Mouse (Mus musculus): ENCODE measurements around the gene Pfas. TPM values are rescaled to one million over a fixed set of nuclear protein-coding genes. Genes with fewer than 3 reads are reported as not detected.

Pfas gene
- total and polyA plus RNA-seq, 3 experiments = 63.5 to 149 (median 130) TPM

DNA sequence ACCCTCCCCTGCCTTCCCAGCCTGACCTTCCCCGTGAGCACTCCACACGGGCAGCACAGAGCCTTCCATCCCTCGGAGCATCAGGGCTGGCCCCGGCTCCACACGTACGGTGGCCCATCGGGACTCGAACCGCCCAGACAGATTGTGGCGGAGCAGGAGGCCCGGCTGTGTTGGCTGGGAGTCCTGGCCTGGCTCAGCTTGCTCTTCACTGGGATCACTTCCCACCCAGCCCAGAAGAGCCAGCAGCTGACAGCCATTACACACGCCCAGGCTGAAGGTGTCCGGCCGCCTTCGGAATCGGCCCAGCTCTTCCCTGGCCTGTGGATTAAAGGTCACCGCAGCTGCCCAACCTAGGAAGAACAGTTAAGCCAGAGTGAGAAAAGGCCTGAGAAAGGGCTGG is 19.9 kb downstream of the Pfas start:
- H3K9ac ChIP-seq (ENCODE audit: control insufficient read depth, low read depth, low read length, poor library complexity, severe bottlenecking) = no peak overlapping the region
- H3K9me3 ChIP-seq (replicated peaks; ENCODE audit: insufficient read depth, low read length) = no peaks in the 10 kb centered on the region
- TF ChIP-seq JUND (IDR thresholded peaks at IDR 0.05; ENCODE audit: low read depth, low read length) = no peak
- no peak for TF ChIP-seq MAFK (IDR thresholded peaks at IDR 0.05; ENCODE audit: borderline replicate concordance, low read depth, low read length)
- TF ChIP-seq SMC3 (IDR thresholded peaks at IDR 0.05; ENCODE audit: low read depth, low read length) = no peak
- no peak for TF ChIP-seq ETS1 (IDR thresholded peaks at IDR 0.05; ENCODE audit: low read depth, low read length)
- no peak for TF ChIP-seq RAD21 (IDR thresholded peaks at IDR 0.05; ENCODE audit: low read depth, low read length)
- no peak for TF ChIP-seq POLR2AphosphoS2 (IDR thresholded peaks at IDR 0.05; ENCODE audit: low read length)
- no peak for TF ChIP-seq TBP (IDR thresholded peaks at IDR 0.05; ENCODE audit: low read depth, low read length)
- TF ChIP-seq EP300 (IDR thresholded peaks at IDR 0.05; ENCODE audit: low read depth in 1 of 2, low read length in 2 of 2) = no peak
- no peak for TF ChIP-seq USF1 (IDR thresholded peaks at IDR 0.05; ENCODE audit: low read depth, low read length)
- no peak for TF ChIP-seq HCFC1 (IDR thresholded peaks at IDR 0.05; ENCODE audit: low read depth, low read length)
- no peak for TF ChIP-seq MXI1 (IDR thresholded peaks at IDR 0.05; ENCODE audit: low read depth, low read length)
- no peak for TF ChIP-seq SIN3A (IDR thresholded peaks at IDR 0.05; ENCODE audit: low read length)
- no peak for TF ChIP-seq MAX (IDR thresholded peaks at IDR 0.05; ENCODE audit: low read length)
- TF ChIP-seq MAZ (IDR thresholded peaks at IDR 0.05; ENCODE audit: low read depth, low read length) = no peak
- no peak overlapping the region for H3K4me3 ChIP-seq (ENCODE audit: control insufficient read depth in 1 of 2, insufficient read depth in 1 of 2, low read depth in 2 of 2, low read length in 2 of 2)
- H3K27me3 ChIP-seq (ENCODE audit: control insufficient read depth in 1 of 2, insufficient read depth in 2 of 2, low read length in 2 of 2) = no peaks in the 10 kb centered on the region
- no peaks in the 10 kb centered on the region for H3K4me1 ChIP-seq (ENCODE audit: control insufficient read depth in 1 of 2, insufficient read depth in 2 of 2, low read length in 2 of 2)
- no peak for DNase-seq (ENCODE audit: low read depth, low spot score)
- H3K79me2 ChIP-seq (ENCODE audit: control insufficient read depth, insufficient read depth, low read length, poor library complexity) = no peaks in the 10 kb centered on the region
- H3K27ac ChIP-seq (ENCODE audit: control insufficient read depth, low read depth, low read length) = no peak overlapping the region
- H3K36me3 ChIP-seq (ENCODE audit: control insufficient read depth in 1 of 2, insufficient read depth in 2 of 2, low read length in 2 of 2) = peaks cover 0 to 27% of the 10 kb centered on the region in 2 experiments; a peak in 2 of 4 replicates

- no peaks in the 10 kb centered on the region for H3K9me3 ChIP-seq (replicated peaks; ENCODE audit: insufficient read depth, low read length)
- H3K27ac ChIP-seq (ENCODE audit: control insufficient read depth, low read depth, low read length) = no peak overlapping the region
- DNase-seq (ENCODE audit: low read depth, low spot score) = no peak
- H3K9ac ChIP-seq (ENCODE audit: control insufficient read depth, low read depth, low read length, poor library complexity, severe bottlenecking) = no peak overlapping the region
- H3K4me3 ChIP-seq (ENCODE audit: control insufficient read depth in 1 of 2, insufficient read depth in 1 of 2, low read depth in 2 of 2, low read length in 2 of 2) = no peak overlapping the region
- no peaks in the 10 kb centered on the region for H3K79me2 ChIP-seq (ENCODE audit: control insufficient read depth, insufficient read depth, low read length, poor library complexity)
- no peak for TF ChIP-seq ZMIZ1 (IDR thresholded peaks at IDR 0.05; ENCODE audit: low read depth, low read length)
- TF ChIP-seq ELF1 (IDR thresholded peaks at IDR 0.05; ENCODE audit: low read depth, low read length) = no peak
- TF ChIP-seq USF2 (IDR thresholded peaks at IDR 0.05; ENCODE audit: borderline replicate concordance in 1 of 2, insufficient read depth in 1 of 2, low read depth in 1 of 2, low read length in 2 of 2) = no peak
- TF ChIP-seq ETS1 (IDR thresholded peaks at IDR 0.05; ENCODE audit: low read depth, low read length) = no peak
- no peak for TF ChIP-seq SMC3 (IDR thresholded peaks at IDR 0.05; ENCODE audit: low read depth, low read length)
- TF ChIP-seq CTCF (IDR thresholded peaks at IDR 0.05 in 2 of 3, conservative IDR thresholded peaks at IDR 0.05 in 1 of 3; ENCODE audit: control insufficient read depth in 1 of 3, insufficient read depth in 1 of 3, low read depth in 2 of 3, low read length in 3 of 3, poor library complexity in 1 of 3, severe bottlenecking in 1 of 3) = no peak
- no peak for TF ChIP-seq GABPA (IDR thresholded peaks at IDR 0.05; ENCODE audit: low read depth, low read length)
- TF ChIP-seq SIN3A (IDR thresholded peaks at IDR 0.05; ENCODE audit: low read length) = no peak
- no peak for TF ChIP-seq MAX (IDR thresholded peaks at IDR 0.05; ENCODE audit: low read length)
- TF ChIP-seq ZNF384 (IDR thresholded peaks at IDR 0.05; ENCODE audit: low read depth, low read length) = no peak
- TF ChIP-seq MEF2A (IDR thresholded peaks at IDR 0.05; ENCODE audit: extremely low read depth, insufficient replicate concordance, low read depth, low read length, poor library complexity, severe bottlenecking) = no peak
- TF ChIP-seq HCFC1 (IDR thresholded peaks at IDR 0.05; ENCODE audit: low read depth, low read length) = no peak
- no peaks in the 10 kb centered on the region for H3K27me3 ChIP-seq (ENCODE audit: control insufficient read depth in 1 of 2, insufficient read depth in 2 of 2, low read length in 2 of 2)
- H3K4me1 ChIP-seq (ENCODE audit: control insufficient read depth in 1 of 2, insufficient read depth in 2 of 2, low read length in 2 of 2) = no peaks in the 10 kb centered on the region
- peaks cover 0 to 21% of the 10 kb centered on the region in 2 experiments; a peak in 2 of 4 replicates for H3K36me3 ChIP-seq (ENCODE audit: control insufficient read depth in 1 of 2, insufficient read depth in 2 of 2, low read length in 2 of 2)
These were observed 20.8 kb downstream of the Pfas start for GRCm38 (mm10) chr11:68987365-68987882.

All from MEL (cell line).